Mouse (Mus musculus): Measurements from ENCODE around the gene Prelid1. TPM values are rescaled to one million over a fixed set of nuclear protein-coding genes. Genes with fewer than 3 reads are reported as not detected.

The Prelid1 gene
- polyA plus RNA-seq, 2 experiments, result 282 to 476 TPM

DNA sequence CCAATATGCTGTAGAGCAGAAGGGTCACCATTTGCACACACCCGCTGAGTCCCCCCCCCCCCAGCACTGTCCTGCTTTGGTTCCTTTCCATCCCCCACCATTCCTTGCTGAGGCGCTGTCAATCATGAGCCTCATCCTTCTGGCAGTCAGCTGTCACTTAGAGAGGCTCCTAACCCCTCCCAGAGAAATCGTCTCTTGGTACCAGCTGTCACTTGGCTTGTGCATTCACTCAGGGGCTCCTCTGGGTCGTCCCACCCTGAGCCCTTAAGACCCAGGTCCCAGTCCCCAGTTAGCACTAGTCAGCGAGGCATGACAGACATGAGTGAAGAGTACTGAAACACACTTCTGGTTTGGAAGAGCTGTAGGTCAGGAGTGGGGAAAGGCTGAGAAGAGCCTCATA, 51.4 kb downstream of the Prelid1 start:
- H3K4me2 ChIP-seq (replicated peaks; ENCODE audit: low read depth, low read length, severe bottlenecking), result no peak overlapping the region
- peak; percentile 47; the same call in 1 of the 2 replicates for ATAC-seq (ENCODE audit: low FRiP score, low read depth)
- no peaks in the 10 kb centered on the region for H3K4me1 ChIP-seq (ENCODE audit: control insufficient read depth, insufficient read depth, low read length)
- H3K36me3 ChIP-seq (ENCODE audit: control insufficient read depth, insufficient read depth, low read length), result no peaks in the 10 kb centered on the region
- no peak overlapping the region for H3K4me3 ChIP-seq (replicated peaks; ENCODE audit: low read length)
- H3K27ac ChIP-seq (replicated peaks; ENCODE audit: low read depth, low read length), result no peak overlapping the region
- 55% methylated on average over 4 of the region's 5 CpGs for WGBS
- DNase-seq (ENCODE audit: low spot score), result no peak
- H3K9ac ChIP-seq (ENCODE audit: low read depth, low read length, severe bottlenecking), result no peak overlapping the region
- TF ChIP-seq POLR2A (IDR thresholded peaks at IDR 0.05; ENCODE audit: borderline replicate concordance, extremely low read depth, insufficient read depth, insufficient read length), result no peak
- H3K9me3 ChIP-seq (ENCODE audit: control insufficient read depth, low read length), result no peaks in the 10 kb centered on the region
- no peaks in the 10 kb centered on the region for H3K27me3 ChIP-seq (ENCODE audit: control insufficient read depth, insufficient read depth, low read length)

DNA sequence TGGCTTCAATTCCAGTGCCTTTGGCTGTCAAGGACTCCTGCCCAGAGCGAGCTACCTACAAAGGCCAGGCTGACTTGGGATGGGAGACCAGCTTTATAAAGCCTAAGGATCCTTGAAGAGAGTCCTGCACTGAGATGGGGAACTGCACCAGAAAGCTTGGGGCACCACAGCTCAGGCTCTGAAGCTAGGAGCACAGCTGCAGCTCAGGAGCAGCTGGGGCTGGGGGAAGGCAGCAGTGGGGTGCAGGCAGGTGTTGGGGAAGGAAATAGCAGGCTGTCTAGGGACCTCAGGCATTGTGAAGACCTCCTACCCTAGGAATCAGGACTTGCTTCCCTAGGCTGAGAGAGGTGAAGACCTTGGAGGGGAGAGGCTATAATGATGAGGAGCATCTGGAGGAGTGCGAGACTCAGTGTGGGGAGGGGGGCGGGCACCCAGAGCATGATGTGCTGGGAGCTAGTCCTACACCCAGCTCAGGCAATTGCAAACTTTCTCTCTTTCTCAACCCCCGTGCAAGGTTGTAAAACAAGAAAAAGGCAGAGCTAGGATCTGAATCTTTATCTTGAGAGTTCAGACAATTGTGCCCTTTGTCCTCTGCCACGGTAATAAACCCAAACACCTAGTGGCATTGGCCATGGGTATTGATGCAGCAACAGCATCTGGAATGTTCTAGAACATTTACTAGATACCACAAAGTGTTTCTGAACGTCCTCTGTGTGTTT, 54.1 kb downstream of the Prelid1 start:
- TF ChIP-seq POLR2A (IDR thresholded peaks at IDR 0.05; ENCODE audit: borderline replicate concordance, extremely low read depth, insufficient read depth, insufficient read length), result no peak
- Histone ChIP-seq H3K4me1 (ENCODE audit: control insufficient read depth, insufficient read depth, low read length) (no peaks in the 10 kb centered on the region), H3K4me2 (replicated peaks; ENCODE audit: low read depth, low read length, severe bottlenecking) (no peak overlapping the region), H3K27ac (replicated peaks; ENCODE audit: low read depth, low read length) (no peak overlapping the region), H3K9ac (ENCODE audit: low read depth, low read length, severe bottlenecking) (no peak overlapping the region), H3K27me3 (ENCODE audit: control insufficient read depth, insufficient read depth, low read length) (peaks cover 23% of the 10 kb centered on the region), H3K9me3 (ENCODE audit: control insufficient read depth, low read length) (no peaks in the 10 kb centered on the region), H3K4me3 (replicated peaks; ENCODE audit: low read length) (no peak overlapping the region), H3K36me3 (ENCODE audit: control insufficient read depth, insufficient read depth, low read length) (no peaks in the 10 kb centered on the region)
- 60% methylated on average over 6 of the region's 6 CpGs for WGBS
- DNase-seq (ENCODE audit: low spot score) (no peak), ATAC-seq (ENCODE audit: low FRiP score, low read depth) (no peak)

Other genes starting within 250 kb of the Prelid1 start
- 17.5 and 28.5 TPM in 2 replicates for gene Uimc1, start 220.2 kb upstream of the Prelid1 start, polyA plus RNA-seq (2012; rRNA removed)
- gene Uimc1, start 220.2 kb upstream of the Prelid1 start, polyA plus RNA-seq (2014; fragmentation: Nextera tagmentation; extraction: Ambion mirVana), result 27.1 and 30.6 TPM in 2 replicates
- 48.6 and 50.8 TPM in 2 replicates for gene Zfp346, start 215.2 kb upstream of the Prelid1 start, polyA plus RNA-seq (2012; rRNA removed)
- gene Zfp346, start 215.2 kb upstream of the Prelid1 start, polyA plus RNA-seq (2014; fragmentation: Nextera tagmentation; extraction: Ambion mirVana), result 27.0 and 28.9 TPM in 2 replicates
- gene Gm17617, start 187.0 kb upstream of the Prelid1 start, polyA plus RNA-seq (2012; rRNA removed), result not detected in 2 replicates
- gene Gm17617, start 187.0 kb upstream of the Prelid1 start, polyA plus RNA-seq (2014; fragmentation: Nextera tagmentation; extraction: Ambion mirVana), result not detected in 2 replicates
- gene Fgfr4, start 167.9 kb upstream of the Prelid1 start, polyA plus RNA-seq (2012; rRNA removed), result 38.9 and 47.4 TPM in 2 replicates
- gene Fgfr4, start 167.9 kb upstream of the Prelid1 start, polyA plus RNA-seq (2014; fragmentation: Nextera tagmentation; extraction: Ambion mirVana), result 10.9 and 12.1 TPM in 2 replicates
- 40.0 and 41.6 TPM in 2 replicates for gene Nsd1, start 110.7 kb upstream of the Prelid1 start, polyA plus RNA-seq (2012; rRNA removed)
- gene Nsd1, start 110.7 kb upstream of the Prelid1 start, polyA plus RNA-seq (2014; fragmentation: Nextera tagmentation; extraction: Ambion mirVana), result 65.8 and 66.5 TPM in 2 replicates
- gene Rab24, start 1.4 kb downstream of the Prelid1 start, polyA plus RNA-seq (2012; rRNA removed), result 154 and 165 TPM in 2 replicates
- 109 and 116 TPM in 2 replicates for gene Rab24, start 1.4 kb downstream of the Prelid1 start, polyA plus RNA-seq (2014; fragmentation: Nextera tagmentation; extraction: Ambion mirVana)
- gene Mxd3, start 9.3 kb downstream of the Prelid1 start, polyA plus RNA-seq (2012; rRNA removed), result 59.8 and 67.0 TPM in 2 replicates
- 41.4 and 44.1 TPM in 2 replicates for gene Mxd3, start 9.3 kb downstream of the Prelid1 start, polyA plus RNA-seq (2014; fragmentation: Nextera tagmentation; extraction: Ambion mirVana)
- 84.4 and 101 TPM in 2 replicates for gene Lman2, start 42.3 kb downstream of the Prelid1 start, polyA plus RNA-seq (2012; rRNA removed)
- 92.9 and 101 TPM in 2 replicates for gene Lman2, start 42.3 kb downstream of the Prelid1 start, polyA plus RNA-seq (2014; fragmentation: Nextera tagmentation; extraction: Ambion mirVana)
- 1.8 and 1.9 TPM in 2 replicates for gene Rgs14, start 49.2 kb downstream of the Prelid1 start, polyA plus RNA-seq (2012; rRNA removed)
- 1.3 and 2.4 TPM in 2 replicates for gene Rgs14, start 49.2 kb downstream of the Prelid1 start, polyA plus RNA-seq (2014; fragmentation: Nextera tagmentation; extraction: Ambion mirVana)
- gene Slc34a1, start 77.7 kb downstream of the Prelid1 start, polyA plus RNA-seq (2012; rRNA removed), result not detected in 2 replicates
- gene Slc34a1, start 77.7 kb downstream of the Prelid1 start, polyA plus RNA-seq (2014; fragmentation: Nextera tagmentation; extraction: Ambion mirVana), result not detected in 2 replicates
- gene Pfn3, start 94.7 kb downstream of the Prelid1 start, polyA plus RNA-seq (2012; rRNA removed), result 0.52 TPM in 1 of 2 replicates, not detected in the other
- not detected in 2 replicates for gene Pfn3, start 94.7 kb downstream of the Prelid1 start, polyA plus RNA-seq (2014; fragmentation: Nextera tagmentation; extraction: Ambion mirVana)
- 0.09 and 0.11 TPM in 2 replicates for gene F12, start 106.3 kb downstream of the Prelid1 start, polyA plus RNA-seq (2012; rRNA removed)
- gene F12, start 106.3 kb downstream of the Prelid1 start, polyA plus RNA-seq (2014; fragmentation: Nextera tagmentation; extraction: Ambion mirVana), result not detected in 2 replicates
- 81.4 and 92.8 TPM in 2 replicates for gene Grk6, start 124.6 kb downstream of the Prelid1 start, polyA plus RNA-seq (2012; rRNA removed)
- 51.7 and 57.5 TPM in 2 replicates for gene Grk6, start 124.6 kb downstream of the Prelid1 start, polyA plus RNA-seq (2014; fragmentation: Nextera tagmentation; extraction: Ambion mirVana)
- 18.6 and 28.4 TPM in 2 replicates for gene Prr7, start 143.8 kb downstream of the Prelid1 start, polyA plus RNA-seq (2012; rRNA removed)
- gene Prr7, start 143.8 kb downstream of the Prelid1 start, polyA plus RNA-seq (2014; fragmentation: Nextera tagmentation; extraction: Ambion mirVana), result 1.4 and 2.3 TPM in 2 replicates
- gene Dbn1, start 167.6 kb downstream of the Prelid1 start, polyA plus RNA-seq (2012; rRNA removed), result 266 and 303 TPM in 2 replicates
- 153 and 178 TPM in 2 replicates for gene Dbn1, start 167.6 kb downstream of the Prelid1 start, polyA plus RNA-seq (2014; fragmentation: Nextera tagmentation; extraction: Ambion mirVana)
- gene Pdlim7, start 193.2 kb downstream of the Prelid1 start, polyA plus RNA-seq (2012; rRNA removed), result 137 and 192 TPM in 2 replicates
- gene Pdlim7, start 193.2 kb downstream of the Prelid1 start, polyA plus RNA-seq (2014; fragmentation: Nextera tagmentation; extraction: Ambion mirVana), result 148 and 162 TPM in 2 replicates
- gene Dok3, start 208.8 kb downstream of the Prelid1 start, polyA plus RNA-seq (2012; rRNA removed), result 9.1 and 9.8 TPM in 2 replicates
- gene Dok3, start 208.8 kb downstream of the Prelid1 start, polyA plus RNA-seq (2014; fragmentation: Nextera tagmentation; extraction: Ambion mirVana), result 2.4 and 4.4 TPM in 2 replicates
- 89.3 and 92.6 TPM in 2 replicates for gene Ddx41, start 216.2 kb downstream of the Prelid1 start, polyA plus RNA-seq (2012; rRNA removed)
- gene Ddx41, start 216.2 kb downstream of the Prelid1 start, polyA plus RNA-seq (2014; fragmentation: Nextera tagmentation; extraction: Ambion mirVana), result 59.9 and 61.6 TPM in 2 replicates